Mouse (Mus musculus): Measurements from ENCODE around the gene Mecom. TPM values are rescaled to one million over a fixed set of nuclear protein-coding genes. Genes with fewer than 3 reads are reported as not detected.
"Not testable (repeated sequence)": the region's sequence is repeated elsewhere in the genome, so short reads cannot be mapped to it uniquely, and the experiment has no call there.

The Mecom gene
- total RNA-seq, 4 experiments from 2014 or later = 3.4 to 6.2 (median 5.2) TPM

DNA sequence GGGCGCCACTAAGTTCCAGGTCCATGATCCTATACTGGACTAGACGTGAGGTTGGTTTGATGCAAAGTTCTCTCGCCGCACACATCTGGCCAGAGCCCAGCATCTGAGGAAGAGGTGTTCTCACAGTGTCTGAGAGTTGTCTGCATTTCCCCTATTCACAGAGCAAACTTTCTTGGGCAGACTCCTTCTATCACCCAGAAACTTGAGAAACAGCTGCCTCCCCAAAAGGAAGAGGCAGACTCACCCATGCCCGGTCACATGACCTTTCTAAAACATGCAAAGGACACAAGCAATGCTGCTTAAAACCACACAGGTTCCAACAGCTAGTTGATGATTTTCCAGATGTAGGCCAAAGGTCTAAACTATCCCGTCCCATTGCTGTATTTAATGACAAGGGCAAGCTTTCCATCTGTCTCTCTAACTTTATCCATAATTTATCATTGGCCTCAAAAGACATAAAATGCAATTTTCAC is 101.8 kb downstream of the Mecom start:
- no peak for DNase-seq (ENCODE audit: low spot score in 2 of 2)

- DNase-seq (ENCODE audit: low spot score in 2 of 2) = no peak
Observed at GRCm38 (mm10) chr3:30445247-30445969, 102.4 kb downstream of the Mecom start.

GRCm38 (mm10) chr3:30441646-30442045 is 106.2 kb downstream of the Mecom start:
- no peak for DNase-seq (ENCODE audit: low spot score in 2 of 2)

DNA sequence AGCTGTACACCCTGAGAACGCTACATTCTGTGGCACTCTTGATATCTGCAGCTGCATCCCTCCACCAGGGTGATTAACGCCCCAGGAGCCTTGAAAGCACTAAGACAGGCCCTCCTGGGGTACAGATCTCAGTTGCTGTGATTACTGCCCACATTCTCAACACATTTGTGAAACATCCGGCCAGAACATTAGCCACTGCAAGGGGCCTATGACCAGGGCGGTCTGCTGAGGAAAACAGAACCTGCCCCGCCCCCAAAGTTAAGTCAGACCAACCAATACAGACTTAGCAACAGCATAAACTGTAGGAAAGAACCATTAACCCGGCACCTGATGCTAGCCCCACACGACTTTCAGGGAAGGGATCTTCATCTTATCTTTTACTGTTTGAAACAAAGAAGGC is 109.8 kb downstream of the Mecom start:
- DNase-seq (ENCODE audit: low spot score in 2 of 2) = no peak

DNA sequence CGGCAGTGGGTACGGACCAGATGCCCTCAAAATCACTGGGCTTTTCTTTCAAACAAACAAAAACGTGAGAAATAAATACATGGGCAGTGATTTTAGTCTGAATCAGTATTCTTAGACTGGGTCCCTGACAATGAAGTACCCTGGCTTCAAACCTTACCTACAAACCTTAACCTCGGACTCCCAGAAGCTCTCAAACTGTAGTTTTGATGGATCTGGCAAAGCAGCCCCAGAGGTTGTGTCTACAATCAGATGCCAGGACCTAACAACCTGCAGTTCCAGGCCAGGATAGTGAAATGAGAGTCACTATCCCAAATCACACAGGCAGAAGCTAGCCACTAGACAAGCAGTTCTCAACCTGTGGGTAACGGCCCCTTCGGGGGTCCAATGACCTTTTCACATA is 111.2 kb downstream of the Mecom start:
- DNase-seq (ENCODE audit: low spot score in 2 of 2) = no peak

GRCm38 (mm10) chr3:30436131-30436530 is 111.7 kb downstream of the Mecom start:
- DNase-seq (ENCODE audit: low spot score in 2 of 2) = no peak

- no peak for DNase-seq (ENCODE audit: low spot score in 2 of 2)
Observed at GRCm38 (mm10) chr3:30428877-30429276, 118.9 kb downstream of the Mecom start.

DNA sequence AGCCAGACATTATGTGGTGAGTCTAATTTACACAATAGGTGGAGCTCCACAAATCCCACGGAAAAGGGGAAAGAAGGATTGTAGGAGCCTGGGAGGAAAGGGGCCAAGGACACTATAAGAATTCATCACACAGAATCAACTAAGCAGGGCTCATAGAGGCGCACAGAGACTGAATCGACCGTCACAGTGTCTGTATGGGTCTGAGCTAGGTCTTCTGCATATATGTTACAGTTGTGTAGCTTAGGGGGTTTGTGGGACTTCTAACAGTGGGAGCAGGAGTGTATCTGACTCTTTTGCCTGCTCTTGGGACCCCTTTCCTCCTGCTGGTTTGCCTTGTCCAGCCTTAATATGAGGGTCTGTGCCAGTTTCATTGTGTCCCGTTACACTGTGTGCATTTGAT is 123.8 kb downstream of the Mecom start:
- DNase-seq (ENCODE audit: low spot score in 2 of 2) = no peak

GRCm38 (mm10) chr3:30421948-30422347 is 125.9 kb downstream of the Mecom start:
- not testable (repeated sequence) for DNase-seq (ENCODE audit: low spot score in 2 of 2)

GRCm38 (mm10) chr3:30420899-30421298 is 126.9 kb downstream of the Mecom start:
- no peak for DNase-seq (ENCODE audit: low spot score in 2 of 2)

DNA sequence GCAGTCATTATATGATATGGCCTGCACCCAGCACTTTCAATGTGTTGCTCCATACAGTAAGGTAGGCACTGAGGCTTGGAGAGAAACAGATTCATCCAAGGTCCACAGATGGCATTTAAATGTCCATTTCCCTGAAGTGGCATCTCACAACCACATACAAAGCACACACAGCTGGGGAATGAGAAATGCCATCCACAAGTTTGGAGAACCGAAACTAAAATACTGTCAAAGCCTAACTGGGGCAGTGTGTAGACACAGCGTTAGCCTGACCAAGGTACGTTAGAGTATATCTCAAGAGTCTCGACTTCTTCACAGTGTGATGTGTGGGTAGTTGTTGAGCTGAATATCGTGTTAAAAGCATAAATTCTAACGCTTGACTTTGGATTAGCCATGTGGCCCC is 133.6 kb downstream of the Mecom start:
- DNase-seq (ENCODE audit: low spot score in 2 of 2) = no peak

GRCm38 (mm10) chr3:30410778-30411177 is 137.0 kb downstream of the Mecom start:
- DNase-seq (ENCODE audit: low spot score in 2 of 2) = no peak

DNA sequence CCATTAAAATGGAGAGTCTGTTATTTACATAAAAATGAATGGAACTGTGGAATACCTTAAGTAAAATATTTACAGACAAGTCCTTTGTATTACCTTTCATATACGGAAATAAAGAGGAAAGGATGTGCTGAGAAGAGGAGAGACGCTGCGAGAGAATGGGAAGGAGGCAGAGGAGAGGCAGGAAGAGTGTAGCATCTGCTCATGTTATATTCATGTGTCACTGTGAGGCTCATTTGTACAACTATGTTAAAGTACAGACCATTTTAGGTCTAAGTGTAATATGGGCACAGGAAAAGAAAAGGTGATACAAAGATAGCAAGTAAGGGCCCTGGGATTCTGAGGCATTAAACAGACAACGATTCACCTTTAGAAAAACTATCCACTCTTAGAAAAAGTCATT is 143.0 kb downstream of the Mecom start:
- no peak for DNase-seq (ENCODE audit: low spot score in 2 of 2)

- DNase-seq (ENCODE audit: low spot score in 2 of 2) = no peak
Observed at GRCm38 (mm10) chr3:30398911-30399310, 148.9 kb downstream of the Mecom start.

DNA sequence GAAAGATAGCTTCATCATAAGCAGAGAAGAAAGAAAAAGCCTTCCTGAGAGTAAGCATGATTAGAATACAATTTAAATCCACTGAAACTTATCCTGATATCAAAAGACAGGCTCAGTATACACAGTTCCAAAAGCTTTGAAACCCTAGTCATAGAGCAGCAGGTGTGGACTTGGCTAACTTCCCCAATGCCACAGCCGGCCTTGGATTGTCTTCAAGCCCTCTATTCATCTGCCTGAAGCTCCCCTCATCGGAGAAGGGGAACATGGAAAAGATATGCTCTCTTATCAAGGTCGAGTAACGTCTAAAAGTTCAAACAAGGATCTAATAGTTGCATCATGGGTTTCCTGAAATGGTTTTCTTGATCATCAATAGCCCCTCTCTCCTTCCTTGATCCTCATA is 152.9 kb downstream of the Mecom start:
- DNase-seq (ENCODE audit: low spot score in 2 of 2) = no peak

GRCm38 (mm10) chr3:30392662-30393061 is 155.1 kb downstream of the Mecom start:
- no peak for DNase-seq (ENCODE audit: low spot score in 2 of 2)

GRCm38 (mm10) chr3:30392218-30392617 is 155.6 kb downstream of the Mecom start:
- DNase-seq (ENCODE audit: low spot score in 2 of 2) = no peak

DNA sequence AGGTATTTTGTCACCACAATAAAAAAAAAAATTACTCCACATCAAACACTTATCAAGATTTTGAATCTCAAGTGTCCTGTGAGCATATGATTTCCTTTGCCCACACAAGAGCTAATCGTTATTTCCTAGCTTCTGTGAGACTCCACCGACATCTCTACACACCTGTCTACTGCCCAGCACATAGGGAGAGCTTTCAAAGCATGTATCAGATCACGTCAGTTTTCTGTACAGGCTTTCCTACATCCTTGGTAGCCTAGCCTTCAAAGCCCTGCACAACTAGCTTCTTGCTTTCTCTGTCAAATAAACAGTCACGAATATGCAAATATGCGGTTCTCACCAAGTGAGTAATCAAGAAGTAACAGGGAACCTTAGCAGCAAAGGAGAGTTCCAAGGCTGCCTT is 157.5 kb downstream of the Mecom start:
- no peak for DNase-seq (ENCODE audit: low spot score in 2 of 2)

GRCm38 (mm10) chr3:30380273-30380672 is 167.5 kb downstream of the Mecom start:
- no peak for DNase-seq (ENCODE audit: low spot score in 2 of 2)

DNA sequence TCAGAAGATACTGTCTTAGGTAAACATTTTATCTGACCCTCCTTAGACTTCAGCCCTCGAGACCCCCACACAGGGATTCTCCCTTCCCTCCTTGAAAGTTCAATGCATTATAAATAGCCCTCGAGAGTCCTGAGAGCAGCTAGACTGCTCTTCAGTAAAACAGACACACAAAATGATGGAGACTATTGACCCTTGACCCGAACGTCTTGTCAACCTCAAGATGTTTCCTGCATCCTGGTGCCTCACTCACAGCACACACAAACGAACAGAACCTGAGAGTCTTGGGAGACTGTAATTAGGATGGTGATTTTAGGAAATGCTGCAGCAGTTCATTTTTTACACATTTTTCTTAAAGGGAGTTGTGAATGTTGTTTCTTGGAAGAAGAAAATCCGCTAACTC is 168.5 kb downstream of the Mecom start:
- no peak for DNase-seq (ENCODE audit: low spot score in 2 of 2)

- no peak for DNase-seq (ENCODE audit: low spot score in 2 of 2)
Observed at GRCm38 (mm10) chr3:30371472-30371871, 176.3 kb downstream of the Mecom start.

GRCm38 (mm10) chr3:30370860-30371455 is 176.8 kb downstream of the Mecom start:
- DNase-seq (ENCODE audit: low spot score in 2 of 2) = no peak

DNA sequence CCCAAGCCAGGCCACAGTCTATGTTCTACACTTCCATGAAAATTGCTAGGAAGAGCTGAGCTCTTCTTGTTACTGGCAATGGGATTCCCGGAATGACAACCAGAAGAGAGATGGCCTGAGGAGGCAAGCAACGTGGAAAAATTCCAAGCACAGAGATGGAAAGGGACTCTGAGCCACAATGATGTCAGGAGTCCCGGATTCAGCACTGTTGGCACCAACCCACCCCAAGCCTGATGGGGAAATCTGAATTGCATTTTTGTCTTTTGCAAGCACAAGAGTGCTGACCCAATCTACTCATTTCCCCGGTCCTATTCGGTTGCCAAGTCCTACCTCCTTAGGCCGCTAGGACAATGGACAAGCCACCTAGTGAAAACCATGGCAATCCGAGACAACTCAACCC is 181.2 kb downstream of the Mecom start:
- no peak for DNase-seq (ENCODE audit: low spot score in 2 of 2)
